Mouse (Mus musculus): ENCODE data around the gene Rin3.

The Rin3 gene

DNA sequence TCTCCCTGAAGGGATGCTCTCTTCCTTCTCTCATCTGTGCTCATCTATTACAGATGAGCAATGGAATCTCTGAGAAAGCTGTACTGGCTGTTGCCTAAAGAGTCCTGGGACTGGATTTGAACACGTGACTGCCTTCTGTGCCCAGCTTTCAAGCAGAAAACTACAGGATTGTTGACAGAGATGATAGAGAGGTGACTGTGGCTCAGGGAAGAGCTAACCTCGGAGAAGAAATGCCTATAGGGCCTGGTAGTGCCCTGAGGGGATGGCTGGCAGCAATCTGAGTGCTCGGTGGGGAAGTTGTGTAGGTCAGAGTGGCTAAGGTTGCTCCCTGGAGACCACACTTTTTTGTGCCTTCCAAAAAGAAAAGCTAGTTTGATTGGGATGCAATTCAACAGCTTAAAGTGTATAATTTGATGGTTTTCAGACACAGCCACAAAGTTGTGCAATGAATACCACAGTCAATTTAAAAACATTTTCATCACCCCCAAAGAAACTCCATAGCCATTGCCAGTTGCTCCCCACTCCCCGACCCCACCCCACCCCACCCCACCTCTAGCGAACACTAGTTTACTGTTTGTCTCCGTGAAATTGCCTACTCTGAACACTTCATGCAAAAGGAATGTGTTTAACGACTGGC lies 1.9 kb upstream of the Rin3 start:
- peak; percentile 55 for DNase-seq (ENCODE audit: low read depth)

DNA sequence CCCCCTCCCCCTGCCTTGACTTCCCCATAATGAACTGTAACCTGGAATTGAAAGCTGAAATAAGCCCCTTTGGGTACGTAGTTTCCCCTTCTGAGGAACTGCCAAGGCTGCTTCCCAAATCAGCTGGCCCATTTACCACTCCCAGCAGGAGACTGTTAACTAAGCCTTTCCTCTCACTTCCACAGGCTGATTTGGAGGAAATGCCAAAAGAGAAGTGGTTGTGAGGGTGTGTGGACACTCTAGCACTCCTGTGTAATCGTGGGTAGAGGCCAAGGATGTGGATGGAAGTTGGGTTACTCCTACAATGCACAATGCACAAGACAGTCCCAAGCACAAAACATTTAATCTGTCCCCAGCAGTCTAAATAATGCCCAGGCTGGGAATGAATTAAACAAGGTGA lies 722 bp upstream of the Rin3 start:
- no peak for DNase-seq (ENCODE audit: low read depth)

GRCm38 (mm10) chr12:102283483-102284266 lies 827 bp downstream of the Rin3 start:
- DNase-seq (ENCODE audit: low read depth), result peak; percentile 28

DNA sequence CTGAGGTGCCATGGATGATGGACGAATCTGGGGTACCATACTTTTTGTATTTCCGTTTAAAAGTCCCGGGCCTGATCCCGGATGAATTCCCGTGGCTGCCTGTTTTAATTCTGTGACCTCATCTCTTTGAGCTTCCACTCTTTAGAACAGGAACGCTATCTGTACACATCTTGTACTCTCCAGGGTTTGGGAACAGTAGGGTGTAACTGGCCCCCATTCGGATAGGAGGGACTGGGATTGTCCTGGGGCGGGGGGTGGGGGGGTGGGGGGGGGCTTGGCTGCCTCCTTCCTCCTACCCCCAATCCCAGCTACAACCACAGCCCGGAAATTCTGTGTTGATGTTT lies 1.4 kb downstream of the Rin3 start:
- DNase-seq (ENCODE audit: low read depth), result no peak

DNA sequence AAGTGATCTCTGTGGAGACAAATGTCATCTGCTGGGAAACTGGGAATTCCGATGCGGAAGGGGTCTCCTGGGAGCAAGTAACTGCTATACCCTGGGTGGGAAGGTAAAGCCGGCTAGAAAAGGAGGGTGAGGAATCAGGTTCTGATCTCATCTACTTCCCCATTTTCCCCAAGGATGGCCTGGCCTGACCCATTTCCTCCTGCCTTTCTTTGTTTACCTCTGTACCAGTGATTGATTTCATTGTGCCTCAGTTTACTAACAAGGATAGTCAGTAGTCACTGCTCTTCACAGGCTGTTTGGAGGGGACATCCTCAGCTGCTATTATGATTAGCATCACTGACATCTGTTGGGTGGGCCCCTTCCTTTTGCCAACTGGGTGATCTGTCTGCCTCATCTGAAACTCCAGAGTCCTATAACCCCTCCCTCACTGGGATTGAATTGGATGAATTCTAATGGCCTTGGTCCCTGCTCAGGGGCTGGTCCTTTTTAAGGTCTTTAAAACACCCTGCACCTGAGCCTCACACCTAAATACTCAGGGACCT lies 1.8 kb downstream of the Rin3 start:
- DNase-seq (ENCODE audit: low read depth), result no peak

- no peak for DNase-seq (ENCODE audit: low read depth)
Observed at GRCm38 (mm10) chr12:102285318-102285717, 2.5 kb downstream of the Rin3 start.

DNA sequence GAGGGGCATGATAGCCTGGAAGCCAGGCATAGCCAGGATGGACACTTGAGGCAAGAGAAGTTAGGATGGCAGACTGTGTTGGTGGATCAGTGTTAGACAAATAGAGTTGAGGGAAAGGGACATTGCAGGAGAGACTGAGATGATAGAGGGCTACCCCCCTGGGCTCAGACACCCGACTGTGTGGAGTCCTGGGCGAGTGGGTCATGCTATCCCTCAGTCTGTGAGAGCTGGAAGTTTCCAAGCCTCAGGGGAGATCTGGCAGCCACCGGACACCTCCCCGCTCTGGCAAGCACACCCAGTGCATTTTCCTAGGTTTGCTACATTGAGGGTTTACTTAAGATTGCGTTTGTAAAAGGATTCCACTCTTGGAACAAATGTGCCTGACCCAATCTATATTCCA lies 2.9 kb downstream of the Rin3 start:
- DNase-seq (ENCODE audit: low read depth), result no peak

GRCm38 (mm10) chr12:102286681-102287414 lies 4.0 kb downstream of the Rin3 start:
- peak; percentile 78 for DNase-seq (ENCODE audit: low read depth)

- no peak for DNase-seq (ENCODE audit: low read depth)
Observed at GRCm38 (mm10) chr12:102287904-102288602, 5.2 kb downstream of the Rin3 start.

DNA sequence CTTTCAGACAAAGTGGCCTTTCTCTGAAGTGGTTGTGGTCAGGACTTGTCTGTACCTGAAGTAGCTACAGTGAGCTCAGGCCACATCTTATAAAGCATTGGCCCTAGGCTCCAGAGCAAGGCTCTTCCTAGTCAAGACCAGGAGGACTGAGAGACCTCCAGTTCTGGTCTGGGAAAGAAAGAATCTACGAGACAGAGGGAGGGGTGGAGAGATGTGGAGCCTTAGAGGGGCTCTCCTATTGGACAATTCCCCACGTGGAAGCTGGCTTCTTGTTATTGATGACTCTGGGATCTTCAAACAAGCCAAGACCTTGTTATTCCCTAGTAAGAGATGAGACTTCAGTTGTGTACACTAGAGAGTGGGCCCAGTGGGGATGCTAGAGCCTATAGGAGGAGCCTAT lies 6.0 kb downstream of the Rin3 start:
- no peak for DNase-seq (ENCODE audit: low read depth)

GRCm38 (mm10) chr12:102289568-102289967 lies 6.7 kb downstream of the Rin3 start:
- DNase-seq (ENCODE audit: low read depth), result no peak

GRCm38 (mm10) chr12:102290662-102291061 lies 7.8 kb downstream of the Rin3 start:
- no peak for DNase-seq (ENCODE audit: low read depth)

- DNase-seq (ENCODE audit: low read depth), result no peak
Observed at GRCm38 (mm10) chr12:102291686-102292085, 8.8 kb downstream of the Rin3 start.

GRCm38 (mm10) chr12:102292501-102293215 lies 9.8 kb downstream of the Rin3 start:
- DNase-seq (ENCODE audit: low read depth), result no peak

GRCm38 (mm10) chr12:102294634-102295033 lies 11.8 kb downstream of the Rin3 start:
- no peak for DNase-seq (ENCODE audit: low read depth)

- DNase-seq (ENCODE audit: low read depth), result no peak
Observed at GRCm38 (mm10) chr12:102295230-102295629, 12.4 kb downstream of the Rin3 start.

GRCm38 (mm10) chr12:102295662-102296061 lies 12.8 kb downstream of the Rin3 start:
- no peak for DNase-seq (ENCODE audit: low read depth)

GRCm38 (mm10) chr12:102296361-102296760 lies 13.5 kb downstream of the Rin3 start:
- DNase-seq (ENCODE audit: low read depth), result no peak

DNA sequence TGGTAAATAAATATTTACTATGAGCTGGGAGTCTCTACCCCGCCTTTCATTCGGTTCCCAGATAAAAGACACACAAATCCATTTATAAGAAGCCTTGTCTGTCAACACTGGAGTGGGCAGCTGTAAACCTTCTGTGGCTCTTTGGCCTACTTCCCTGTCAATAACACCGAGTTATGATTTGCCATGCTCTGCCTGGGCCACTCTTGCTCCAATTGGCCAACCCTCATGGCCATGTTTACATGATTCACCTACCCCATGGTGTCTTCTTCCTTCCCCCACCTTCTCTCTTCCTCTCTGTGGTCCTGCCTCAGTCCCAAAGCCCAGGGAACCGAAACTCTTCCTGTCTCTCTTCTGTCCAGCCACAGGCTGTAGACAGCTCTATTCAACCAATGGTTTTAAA lies 14.1 kb downstream of the Rin3 start:
- DNase-seq (ENCODE audit: low read depth), result no peak

DNA sequence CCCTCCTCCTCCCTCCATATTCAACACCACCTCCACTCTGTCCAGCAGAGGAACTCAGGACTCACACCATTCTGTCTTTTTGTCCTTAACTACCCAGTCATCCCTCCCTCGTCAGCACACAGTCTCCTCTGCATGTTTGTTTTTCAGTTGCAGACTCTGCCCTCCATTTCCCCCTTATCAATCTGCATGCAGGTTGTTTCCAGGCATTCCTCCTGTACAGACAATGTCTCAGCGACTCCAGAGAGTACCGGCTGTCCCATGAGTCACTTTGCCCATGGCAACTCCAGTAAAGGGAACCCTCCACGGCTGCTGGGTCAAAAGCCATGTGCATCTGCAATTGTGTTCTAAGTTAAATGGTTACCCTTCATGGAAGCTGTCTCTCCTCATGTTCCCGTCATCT lies 16.4 kb downstream of the Rin3 start:
- no peak for DNase-seq (ENCODE audit: low read depth)

- no peak for DNase-seq (ENCODE audit: low read depth)
Observed at GRCm38 (mm10) chr12:102301585-102301984, 18.7 kb downstream of the Rin3 start.

GRCm38 (mm10) chr12:102302322-102302721 lies 19.5 kb downstream of the Rin3 start:
- DNase-seq (ENCODE audit: low read depth), result no peak
